Mouse (Mus musculus) bone marrow, adult 2 months (tissue): Measurements from ENCODE around the gene Frmpd2.

Experiments used
- CTCF ChIP-seq: fragments of 200-500 bp; IDR thresholded peaks from 2 replicates; pipeline ENCODE4 v1.5.1; 2011; ENCODE audit warnings: low read length, control low read depth; ENCODE audit not compliant: control insufficient read depth, insufficient read depth
- POLR2A ChIP-seq: fragments of 200-500 bp; IDR thresholded peaks from 2 replicates; pipeline ENCODE4 v1.6.1; 2011; ENCODE audit warnings: low read depth, mild to moderate bottlenecking, control low read depth, low read length, borderline replicate concordance; ENCODE audit not compliant: control insufficient read depth

DNA sequence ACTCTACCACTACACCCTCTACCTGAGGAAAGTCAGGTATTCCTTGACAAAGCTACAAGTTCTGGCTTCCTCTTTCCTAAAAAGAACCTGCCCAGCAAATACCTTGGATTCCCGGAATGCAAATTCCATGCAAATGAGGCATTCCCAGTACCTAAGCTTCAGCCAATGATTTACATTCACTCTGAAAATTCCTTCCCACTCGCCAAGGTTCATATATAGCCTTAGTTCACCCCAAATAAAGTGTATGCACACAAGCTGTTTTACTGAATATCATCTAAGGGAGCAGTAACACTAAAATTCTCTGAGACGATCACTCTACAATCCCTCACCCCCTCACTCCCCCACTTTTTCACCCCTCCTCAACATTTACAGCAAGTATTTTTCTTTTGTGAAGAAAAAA is 102.1 kb downstream of the Frmpd2 start:
- no peak for TF ChIP-seq CTCF
- no peak for TF ChIP-seq POLR2A
